Mouse (Mus musculus): ENCODE results near the gene Tmem132c. TPM values are rescaled to one million over a fixed set of nuclear protein-coding genes. Genes with fewer than 3 reads are reported as not detected.
A peak's percentile ranks its signal among the peaks of the same experiment; 100 is the strongest.

Gene Tmem132c
- total RNA-seq (2021), result 1 to 10 TPM; 7.1 to 7.5 TPM
- long read RNA-seq, full-length matches to known transcripts, result 1 of 6 reads
- long read RNA-seq, partial matches to known transcripts, result 2 of 6 reads
- long read RNA-seq, other reads (novel, unspliced or antisense), result 3 of 6 reads

DNA sequence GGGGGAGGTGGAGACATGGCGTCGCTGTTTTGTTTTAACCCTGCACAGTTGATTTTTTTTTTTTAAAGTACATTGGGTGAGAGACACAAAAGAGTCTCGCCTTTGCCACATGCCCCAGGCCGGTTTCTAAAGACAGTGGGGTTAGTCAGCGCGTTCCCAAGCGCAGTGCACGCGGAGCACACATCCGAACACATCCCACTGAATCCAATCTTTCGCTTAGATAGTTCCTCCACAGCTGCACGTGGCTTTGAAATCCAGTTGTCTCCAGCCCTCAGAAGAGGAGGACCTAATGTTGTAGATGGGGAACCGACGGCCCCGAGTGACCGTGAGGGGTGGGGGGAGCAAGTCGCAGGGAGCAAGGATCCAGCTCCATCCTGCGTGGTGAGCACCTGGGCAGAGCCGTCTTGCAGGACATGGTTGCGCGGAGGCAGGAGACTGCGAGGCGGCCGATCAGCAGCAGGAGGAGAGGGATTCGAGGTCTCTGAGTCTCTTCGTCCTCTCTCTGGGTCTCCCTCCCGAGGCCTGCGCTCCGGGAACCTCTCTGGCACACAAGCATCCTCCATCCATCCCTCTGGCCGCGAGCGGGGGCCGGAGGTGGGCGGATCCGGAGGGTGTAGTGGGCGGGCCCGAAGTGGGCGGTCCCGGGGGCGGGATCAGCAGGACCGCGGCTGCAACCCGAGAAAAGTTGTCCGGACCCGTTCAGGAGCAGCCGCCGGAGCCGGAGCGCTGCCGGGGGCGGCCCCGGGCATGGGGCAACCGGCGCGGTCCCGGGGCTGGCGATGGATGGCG, at the start of gene Tmem132c:
Gene Tmem132c, plus strand, starts transcription at position 673 of the 789 bp plus-strand sequence.
- DNase-seq (ENCODE audit: low spot score in 2 of 2), result peak; percentile 60 to 77

DNA sequence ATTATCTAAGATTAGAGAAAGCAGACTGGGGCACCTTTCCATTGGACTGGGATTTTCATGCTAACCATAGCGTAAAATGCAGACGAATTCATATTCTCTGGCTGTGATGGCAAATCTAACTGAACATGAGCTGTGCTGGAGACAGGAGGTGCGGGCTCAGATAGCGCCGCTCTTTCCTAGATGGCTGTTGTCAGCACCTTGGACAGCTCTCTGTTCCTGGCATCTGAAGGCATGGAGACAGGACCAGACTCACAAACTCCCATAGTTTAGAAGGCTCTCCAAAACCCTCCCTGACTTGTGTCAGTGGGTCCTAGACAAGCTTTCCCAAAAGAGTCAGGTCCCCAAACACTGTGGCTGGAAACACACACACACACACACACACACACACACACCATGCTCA, 49.7 kb upstream of the Tmem132c start:
- peak; percentile 49 to 58 for DNase-seq (ENCODE audit: low spot score in 2 of 2)

DNA sequence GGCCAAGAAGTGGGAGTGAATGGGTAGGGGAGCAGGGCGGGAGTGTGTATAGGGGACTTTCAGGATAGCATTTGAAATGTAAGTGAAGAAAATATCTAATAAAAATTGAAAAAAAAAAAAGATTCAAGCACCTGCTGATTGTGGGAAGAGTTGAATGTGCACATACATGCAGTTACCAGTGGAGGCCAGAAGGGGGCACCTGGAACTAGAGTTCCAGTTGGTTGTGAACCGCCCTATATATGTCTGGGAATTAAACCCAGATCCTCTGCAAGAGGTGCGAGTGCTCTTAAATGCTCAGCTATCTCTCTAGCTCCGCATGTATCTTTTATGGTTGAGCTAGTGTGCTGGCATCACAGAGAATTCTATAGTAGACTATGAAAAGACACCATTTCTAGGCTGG, 42.8 kb upstream of the Tmem132c start:
- DNase-seq (ENCODE audit: low spot score in 2 of 2), result no peak

GRCm38 (mm10) chr5:127204881-127205280, 36.7 kb upstream of the Tmem132c start:
- DNase-seq (ENCODE audit: low spot score in 2 of 2), result no peak

GRCm38 (mm10) chr5:127216389-127216788, 25.2 kb upstream of the Tmem132c start:
- DNase-seq (ENCODE audit: low spot score in 2 of 2), result no peak

DNA sequence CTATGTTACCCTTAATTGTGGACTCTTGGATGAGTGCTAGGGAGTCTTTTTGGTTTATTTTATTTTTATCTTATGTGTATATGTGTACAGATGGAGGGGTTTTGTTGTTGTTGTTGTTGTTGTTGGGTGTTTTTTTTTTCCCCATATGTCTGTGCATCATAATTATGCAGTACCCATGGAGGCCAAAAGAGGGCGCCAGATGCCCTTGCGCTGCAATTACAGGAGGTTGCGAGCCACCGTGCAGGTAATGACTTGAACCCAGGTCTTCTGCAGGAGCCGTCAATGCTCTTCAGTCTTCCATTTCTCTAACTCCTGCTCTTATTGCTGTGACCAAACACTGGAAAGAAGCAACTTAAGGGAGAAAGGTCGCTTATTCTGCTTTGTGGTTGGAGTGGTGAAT, 23.9 kb upstream of the Tmem132c start:
- no peak for DNase-seq (ENCODE audit: low spot score in 2 of 2)

DNA sequence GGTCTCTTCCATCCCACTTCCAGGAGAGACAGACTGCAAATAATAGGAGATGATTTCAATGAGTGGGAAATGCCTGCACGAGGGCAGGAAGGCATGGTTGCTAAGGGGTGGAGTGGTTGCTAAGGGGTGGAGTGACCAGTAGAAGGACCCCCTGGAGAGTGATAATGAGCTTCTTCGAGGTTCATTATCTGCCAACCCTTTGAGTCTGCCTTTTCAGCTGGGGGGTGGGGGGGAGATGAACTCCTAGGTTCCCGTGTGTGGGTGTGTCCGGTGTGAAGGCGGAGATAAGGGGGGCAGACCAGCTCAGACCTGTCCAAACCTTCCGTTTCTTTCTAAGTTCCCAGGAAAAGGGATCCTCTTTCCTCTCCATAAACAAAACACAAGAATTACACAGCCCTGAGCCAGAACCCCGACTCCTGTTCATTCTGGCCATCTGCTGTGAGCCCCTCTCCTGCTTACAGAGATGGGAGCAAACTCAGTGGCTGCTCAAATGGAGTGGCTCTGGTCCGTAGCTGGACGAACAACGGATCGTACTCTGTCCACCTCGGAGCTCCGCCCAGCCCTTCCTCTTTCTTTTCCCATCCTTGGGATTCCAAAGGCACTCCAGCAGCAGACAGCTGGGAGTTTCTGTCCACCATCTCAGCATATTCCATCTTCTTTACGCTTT, 13.5 kb upstream of the Tmem132c start:
- no peak for DNase-seq (ENCODE audit: low spot score in 2 of 2)

- peak; percentile 25 to 55 for DNase-seq (ENCODE audit: low spot score in 2 of 2)
Measured at GRCm38 (mm10) chr5:127234715-127235114, 6.9 kb upstream of the Tmem132c start.

GRCm38 (mm10) chr5:127235203-127235602, 6.4 kb upstream of the Tmem132c start:
- peak; percentile 90 to 91 for DNase-seq (ENCODE audit: low spot score in 2 of 2)

GRCm38 (mm10) chr5:127239706-127240105, 1.9 kb upstream of the Tmem132c start:
- DNase-seq (ENCODE audit: low spot score in 2 of 2), result no peak

- DNase-seq (ENCODE audit: low spot score in 2 of 2), result no peak
Measured at GRCm38 (mm10) chr5:127240646-127241045, 962 bp upstream of the Tmem132c start.

DNA sequence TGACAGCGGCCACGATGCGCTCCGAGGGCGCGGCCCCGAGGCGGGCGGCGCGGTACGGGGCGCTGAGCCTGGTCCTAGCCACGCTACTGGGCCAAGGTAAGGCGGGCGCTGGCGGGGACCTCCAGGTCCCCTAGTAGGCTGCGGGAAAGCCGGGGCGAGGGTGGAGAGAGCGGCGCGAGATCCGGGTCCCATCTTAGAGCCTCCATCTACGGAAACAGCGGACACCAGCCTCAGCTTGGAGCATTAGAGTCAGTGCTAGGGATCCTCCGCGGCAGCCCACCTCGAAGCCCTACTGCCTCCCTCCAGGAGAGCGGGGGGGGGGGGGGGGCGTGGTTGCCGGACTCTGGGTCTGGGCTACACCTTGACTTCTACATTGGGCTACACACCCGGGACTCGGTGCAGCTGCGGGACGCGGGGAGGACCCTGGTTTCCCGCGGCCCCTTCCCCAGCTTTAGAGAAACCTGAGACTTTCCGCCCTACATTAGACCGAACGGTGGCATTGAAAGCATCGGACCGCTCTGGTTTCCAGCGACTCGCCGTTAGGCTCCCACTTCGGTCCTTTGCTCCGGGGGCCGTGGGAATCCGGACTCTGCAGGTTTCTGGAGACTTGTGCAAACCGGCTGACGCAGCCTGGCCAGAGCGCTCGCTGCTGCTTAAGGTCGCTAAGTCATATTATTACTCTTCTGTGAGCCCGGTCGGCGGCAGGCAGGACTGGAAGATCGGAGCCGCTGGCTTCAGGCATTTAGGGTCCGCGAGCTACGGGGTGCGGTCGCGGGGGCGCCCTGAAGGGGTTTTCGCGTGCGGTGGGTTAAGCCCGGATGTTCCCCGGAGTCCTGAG, 536 bp downstream of the Tmem132c start:
- DNase-seq (ENCODE audit: low spot score in 2 of 2), result peak in 1 of 2 experiments; percentile 17

GRCm38 (mm10) chr5:127242763-127243160, 1.2 kb downstream of the Tmem132c start:
- peak in 1 of 2 experiments; percentile 12 for DNase-seq (ENCODE audit: low spot score in 2 of 2)

DNA sequence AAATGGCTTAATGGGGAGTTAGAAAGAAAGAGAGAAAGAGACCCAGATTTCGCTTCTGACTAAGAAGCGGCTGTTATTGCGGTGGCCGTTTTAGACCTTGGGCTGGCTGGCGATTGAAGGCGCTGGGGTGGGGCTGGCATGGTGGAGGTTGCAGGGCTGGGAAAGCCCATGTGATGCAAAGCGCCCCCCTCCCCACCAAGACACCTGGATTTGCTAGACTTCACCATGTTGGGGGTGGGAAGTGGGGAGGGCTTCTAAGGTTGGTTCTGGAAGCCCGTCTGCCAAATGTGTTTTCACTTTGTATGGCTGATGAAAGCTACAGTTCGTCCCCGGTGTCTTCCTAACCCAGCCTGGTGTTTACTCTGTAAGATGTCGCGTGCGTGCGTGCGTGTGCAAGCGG, 1.6 kb downstream of the Tmem132c start:
- DNase-seq (ENCODE audit: low spot score in 2 of 2), result no peak

DNA sequence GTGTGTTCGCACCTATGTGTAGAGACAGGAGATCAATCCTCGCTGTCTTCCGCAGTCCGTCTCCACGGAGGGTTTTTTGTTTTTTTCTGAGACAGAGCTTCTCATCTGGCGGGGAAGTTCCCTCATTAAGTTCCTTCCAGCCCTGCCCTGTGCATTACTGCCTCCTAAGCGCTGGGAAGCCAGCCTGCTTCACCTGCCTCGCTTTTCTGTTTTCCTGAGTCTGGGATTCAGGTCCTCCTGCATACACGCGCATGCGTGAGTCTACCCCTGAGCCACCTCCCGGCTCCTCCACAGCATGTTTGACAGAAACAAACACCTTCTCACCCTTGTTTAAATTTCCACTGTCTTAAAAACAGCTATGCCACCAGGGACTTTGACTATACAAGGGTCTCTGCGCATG, 2.0 kb downstream of the Tmem132c start:
- DNase-seq (ENCODE audit: low spot score in 2 of 2), result no peak

- no peak for DNase-seq (ENCODE audit: low spot score in 2 of 2)
Measured at GRCm38 (mm10) chr5:127253263-127253662, 11.7 kb downstream of the Tmem132c start.

DNA sequence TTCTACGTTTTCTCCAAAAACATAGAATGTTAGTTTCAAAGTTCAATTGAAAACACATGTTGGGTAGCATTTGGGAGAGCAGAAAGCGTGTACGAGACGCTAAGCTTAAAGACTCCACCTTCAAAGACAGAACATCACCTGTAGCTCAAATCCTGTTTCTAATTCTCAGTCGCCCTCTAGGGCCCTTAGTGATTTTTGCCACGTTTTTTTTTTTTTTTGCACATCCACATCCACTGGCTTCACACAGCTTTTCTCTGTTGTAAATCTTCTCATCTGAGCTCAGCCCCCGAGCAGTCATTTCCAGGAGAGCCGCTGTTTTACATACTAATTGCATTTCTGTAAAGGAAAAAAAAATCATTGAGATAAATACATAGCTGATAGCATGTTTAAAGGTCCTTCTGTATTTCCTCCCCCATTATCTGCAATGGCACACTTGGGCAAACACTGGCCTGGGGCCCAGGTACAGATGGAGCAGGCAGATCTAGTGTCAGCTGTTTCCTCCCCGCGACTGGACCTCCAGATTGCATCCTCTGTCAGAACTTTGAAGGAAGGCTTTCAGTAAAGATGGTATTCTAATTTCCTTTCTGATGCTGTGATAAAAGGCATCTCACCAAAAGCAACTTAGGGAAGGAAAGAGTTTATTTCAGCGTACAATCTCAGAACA, 15.5 kb downstream of the Tmem132c start:
- DNase-seq (ENCODE audit: low spot score in 2 of 2), result peak in 1 of 2 experiments; percentile 24

- DNase-seq (ENCODE audit: low spot score in 2 of 2), result no peak
Measured at GRCm38 (mm10) chr5:127262136-127262535, 20.5 kb downstream of the Tmem132c start.

- DNase-seq (ENCODE audit: low spot score in 2 of 2), result no peak
Measured at GRCm38 (mm10) chr5:127271145-127271544, 29.5 kb downstream of the Tmem132c start.

GRCm38 (mm10) chr5:127279462-127279861, 37.9 kb downstream of the Tmem132c start:
- no peak for DNase-seq (ENCODE audit: low spot score in 2 of 2)

- DNase-seq (ENCODE audit: low spot score in 2 of 2), result no peak
Measured at GRCm38 (mm10) chr5:127281186-127281585, 39.6 kb downstream of the Tmem132c start.
